Mouse (Mus musculus) embryonic facial prominence, embryonic 15.5 days (tissue): ENCODE measurements at regions not wholly inside any gene's neighbourhood (a gene's known extent, or its start where the extent isn't known, plus 50 kb on each side); places are given as distances from the start of the nearest gene placed in this dataset.

Experiments used
- ATAC-seq: fragments of 200-750 bp; cut with Nextera tagmentation; 2 replicates; pipeline ENCODE4 v1.8.0; 2017; ENCODE audit warnings: low read depth, moderate TSS enrichment; ENCODE audit not compliant: insufficient number of reproducible peaks, low FRiP score, low TSS enrichment
- H3K27ac ChIP-seq: fragments of 300-500 bp; sonication (generic); replicated peaks from 2 replicates; pipeline ENCODE4 v1.5.1; 2015; ENCODE audit warnings: mild to moderate bottlenecking, inconsistent platforms
- H3K27me3 ChIP-seq: fragments of 300-500 bp; sonication (generic); 2 replicates; pipeline ENCODE4 v1.6.1; 2015; ENCODE audit warnings: inconsistent platforms
- H3K36me3 ChIP-seq: fragments of 300-500 bp; sonication (generic); 2 replicates; pipeline ENCODE4 v1.6.1; 2015; ENCODE audit warnings: mild to moderate bottlenecking, inconsistent platforms
- H3K4me1 ChIP-seq: fragments of 300-500 bp; sonication (generic); 2 replicates; pipeline ENCODE4 v1.6.1; 2015; ENCODE audit warnings: inconsistent platforms
- H3K4me2 ChIP-seq: fragments of 300-500 bp; sonication (generic); replicated peaks from 2 replicates; pipeline ENCODE4 v1.6.1; 2015; ENCODE audit warnings: mild to moderate bottlenecking, inconsistent platforms
- H3K4me3 ChIP-seq: fragments of 300-500 bp; sonication (generic); replicated peaks from 2 replicates; pipeline ENCODE4 v1.5.1; 2015; ENCODE audit warnings: mild to moderate bottlenecking, inconsistent platforms
- H3K9ac ChIP-seq: fragments of 300-500 bp; sonication (generic); 2 replicates; pipeline ENCODE4 v1.6.1; 2015; ENCODE audit warnings: inconsistent platforms
- H3K9me3 ChIP-seq: fragments of 300-500 bp; sonication (generic); replicated peaks from 2 replicates; pipeline ENCODE4 v1.6.1; 2016; ENCODE audit warnings: inconsistent platforms
- WGBS: fragments of 180-500 bp; shearing (Covaris S2); methylation state at CpG from one replicate; pipeline ENCODE4 v1.1.7; 2015; 5-methylcytosine and 5-hydroxymethylcytosine counted together

DNA sequence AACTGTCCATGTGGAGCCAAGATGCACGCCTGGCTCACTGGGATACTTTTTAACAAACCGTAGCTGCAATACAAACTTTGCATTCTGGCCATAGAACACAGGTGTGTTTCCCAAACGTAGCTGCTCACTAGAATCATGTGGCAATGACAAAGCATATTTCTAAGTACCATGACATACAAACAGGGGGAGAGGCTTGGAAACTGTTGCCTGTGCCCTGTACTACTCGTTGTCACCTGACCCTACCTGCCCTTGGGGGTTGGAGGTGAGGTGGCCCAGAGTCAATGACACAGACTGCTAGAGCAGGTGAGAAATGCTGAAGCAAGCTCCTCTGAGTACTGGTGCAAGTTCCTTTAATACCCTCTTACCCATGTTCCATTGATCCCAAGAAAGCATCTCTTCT, 64.3 kb upstream of the Map4k3 start:
- H3K36me3 ChIP-seq = no peaks in the 10 kb centered on the region
- no peaks in the 10 kb centered on the region for H3K9me3 ChIP-seq
- no peak overlapping the region for H3K4me3 ChIP-seq
- no peak overlapping the region for H3K27ac ChIP-seq
- H3K4me1 ChIP-seq = peaks cover 21% of the 10 kb centered on the region; the same call in 1 of the 2 replicates
- no peak overlapping the region for H3K4me2 ChIP-seq
- H3K9ac ChIP-seq = no peak overlapping the region
- no peak for ATAC-seq
- no peaks in the 10 kb centered on the region for H3K27me3 ChIP-seq
- 65% methylated on average over 4 of the region's 4 CpGs for WGBS

DNA sequence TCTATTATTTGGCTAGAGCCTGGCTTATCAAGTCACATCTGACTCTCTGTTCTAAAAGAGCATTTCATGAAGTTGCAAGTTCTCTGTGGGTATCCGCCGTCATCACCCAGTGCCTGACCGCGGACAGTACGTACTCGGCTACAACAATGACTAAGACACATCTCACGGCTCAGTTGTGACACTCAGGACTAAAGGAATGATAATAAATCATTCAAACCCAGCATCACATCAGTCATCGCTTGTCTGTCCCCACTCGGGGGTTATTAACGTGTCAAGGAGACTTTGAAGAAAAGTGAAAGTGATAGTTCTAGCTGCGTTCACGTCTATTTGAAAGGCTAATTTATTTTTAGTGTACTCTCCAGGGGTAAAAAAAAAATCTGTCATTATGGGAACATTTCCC, 61.4 kb upstream of the Map4k3 start:
- ATAC-seq = no peak
- Histone ChIP-seq H3K27ac (no peak overlapping the region), H3K4me1 (peaks cover 10% of the 10 kb centered on the region; the same call in 1 of the 2 replicates), H3K9me3 (no peaks in the 10 kb centered on the region), H3K36me3 (no peaks in the 10 kb centered on the region), H3K27me3 (no peaks in the 10 kb centered on the region), H3K4me3 (no peak overlapping the region), H3K4me2 (no peak overlapping the region), H3K9ac (no peak overlapping the region)
- WGBS = 69% methylated on average over 12 of the region's 12 CpGs

DNA sequence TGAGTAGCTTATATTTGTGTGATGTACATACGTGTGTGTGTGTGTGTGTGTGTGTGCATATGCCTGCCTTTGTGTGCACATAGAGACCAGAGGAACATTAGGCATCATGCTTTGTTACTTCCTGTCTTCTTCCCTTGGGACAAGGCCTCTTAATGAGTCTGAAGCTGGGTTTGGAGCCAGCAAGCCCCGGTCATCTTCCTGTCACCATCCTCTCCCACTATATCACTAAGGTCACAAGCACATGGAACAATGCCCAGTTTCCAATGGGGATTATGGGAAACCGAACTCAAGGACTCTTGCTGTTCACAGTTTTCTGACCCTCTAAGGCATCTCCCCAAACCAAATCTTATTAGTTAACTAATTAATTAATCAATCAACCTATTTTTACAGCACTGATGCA, 60.7 kb upstream of the Map4k3 start:
- WGBS = 87% methylated on average over 3 of the region's 3 CpGs
- Histone ChIP-seq H3K4me2 (no peak overlapping the region), H3K36me3 (no peaks in the 10 kb centered on the region), H3K9ac (no peak overlapping the region), H3K27ac (no peak overlapping the region), H3K4me3 (no peak overlapping the region), H3K27me3 (no peaks in the 10 kb centered on the region), H3K4me1 (peaks cover 10% of the 10 kb centered on the region; the same call in 1 of the 2 replicates), H3K9me3 (no peaks in the 10 kb centered on the region)
- no peak for ATAC-seq

DNA sequence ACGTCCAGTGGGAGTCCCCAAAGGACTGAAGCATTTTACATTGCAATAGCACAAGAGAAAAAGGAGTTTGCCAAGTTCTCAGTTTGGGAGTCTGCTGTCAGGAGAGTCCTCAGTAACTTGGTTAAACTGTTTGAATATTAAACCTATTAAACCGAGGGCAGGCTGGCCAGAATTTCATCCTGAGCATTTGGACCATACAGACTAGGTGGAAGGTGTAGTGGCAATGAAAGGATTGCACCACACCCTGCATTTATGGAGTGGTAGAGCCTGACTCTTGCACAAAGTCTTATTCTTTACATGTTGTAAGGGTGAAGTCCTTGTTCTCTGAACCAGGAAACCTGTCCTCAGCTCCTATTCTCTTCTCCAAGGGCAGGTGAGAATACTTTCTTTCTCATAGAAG, 58.6 kb upstream of the Map4k3 start:
- ATAC-seq = no peak
- 45% methylated on average over 2 of the region's 2 CpGs for WGBS
- H3K4me2 ChIP-seq = no peak overlapping the region
- H3K9ac ChIP-seq = no peak overlapping the region
- H3K4me3 ChIP-seq = no peak overlapping the region
- H3K9me3 ChIP-seq = no peaks in the 10 kb centered on the region
- H3K27ac ChIP-seq = no peak overlapping the region
- H3K36me3 ChIP-seq = no peaks in the 10 kb centered on the region
- peaks cover 7% of the 10 kb centered on the region; the same call in 1 of the 2 replicates for H3K4me1 ChIP-seq
- H3K27me3 ChIP-seq = no peaks in the 10 kb centered on the region

DNA sequence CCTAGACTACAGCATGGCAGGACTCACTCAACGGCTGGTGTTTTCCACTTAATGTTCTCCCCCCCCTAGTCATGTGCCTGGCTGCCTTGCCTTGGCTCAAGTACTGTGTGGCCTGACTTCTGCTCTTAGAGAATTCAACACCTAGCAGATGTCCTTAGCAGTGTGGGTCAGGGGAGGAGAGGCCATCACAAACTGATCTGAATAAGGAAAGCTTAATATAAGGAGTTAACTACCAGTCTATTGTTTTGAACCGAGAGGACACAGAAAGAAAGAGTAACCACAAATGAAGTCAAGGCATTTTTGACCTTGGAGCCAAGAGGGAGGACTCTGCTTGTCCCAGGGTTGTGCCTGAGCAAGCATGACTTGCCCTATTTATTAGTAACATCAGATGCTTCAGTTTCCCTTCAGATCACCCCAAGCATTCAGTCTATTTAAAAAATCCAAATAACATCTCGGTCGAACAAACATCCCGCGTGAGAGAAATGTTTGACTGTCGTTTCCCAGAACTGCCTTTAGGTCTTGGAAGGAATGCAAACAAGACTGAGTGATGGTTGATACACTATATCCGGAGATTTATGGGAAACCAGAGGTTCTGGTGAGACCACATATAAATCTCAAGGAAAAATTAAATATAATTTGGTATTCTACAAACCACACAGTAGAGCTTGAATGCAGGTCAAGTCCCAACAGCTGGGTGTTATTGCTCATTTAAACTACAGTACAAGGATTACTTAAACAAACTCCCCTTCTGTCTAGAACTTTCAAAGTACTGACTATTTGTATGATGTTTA, 58.0 kb upstream of the Map4k3 start:
- Histone ChIP-seq H3K27ac (0 out of 2 replicates have a peak overlapping the region, but pooled peaks have one; percentile 4), H3K9ac (no peak overlapping the region), H3K27me3 (no peaks in the 10 kb centered on the region), H3K4me3 (no peak overlapping the region), H3K9me3 (no peaks in the 10 kb centered on the region), H3K4me2 (no peak overlapping the region), H3K36me3 (no peaks in the 10 kb centered on the region), H3K4me1 (peaks cover 7% of the 10 kb centered on the region; the same call in 1 of the 2 replicates)
- no peak for ATAC-seq
- 53% methylated on average over 8 of the region's 8 CpGs for WGBS

DNA sequence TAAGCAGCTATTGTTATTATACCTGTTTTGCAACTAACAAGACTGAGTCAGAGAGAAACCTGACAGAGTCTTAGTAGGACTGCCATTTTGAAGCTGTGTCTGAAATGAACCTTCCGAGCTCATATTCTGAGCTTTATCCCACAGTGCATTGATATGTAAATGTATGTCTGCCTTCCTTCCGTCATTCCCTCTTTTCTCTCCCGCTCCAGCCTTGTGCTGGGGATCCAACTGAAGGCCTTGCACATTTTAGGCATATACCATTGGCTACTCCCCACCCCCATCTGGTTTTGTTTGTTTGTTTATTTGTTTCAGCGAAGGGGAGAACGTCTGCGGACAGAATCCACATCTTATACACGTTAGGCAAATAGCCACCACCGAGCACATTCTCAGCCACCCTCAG, 57.2 kb upstream of the Map4k3 start:
- H3K27ac ChIP-seq = no peak overlapping the region

DNA sequence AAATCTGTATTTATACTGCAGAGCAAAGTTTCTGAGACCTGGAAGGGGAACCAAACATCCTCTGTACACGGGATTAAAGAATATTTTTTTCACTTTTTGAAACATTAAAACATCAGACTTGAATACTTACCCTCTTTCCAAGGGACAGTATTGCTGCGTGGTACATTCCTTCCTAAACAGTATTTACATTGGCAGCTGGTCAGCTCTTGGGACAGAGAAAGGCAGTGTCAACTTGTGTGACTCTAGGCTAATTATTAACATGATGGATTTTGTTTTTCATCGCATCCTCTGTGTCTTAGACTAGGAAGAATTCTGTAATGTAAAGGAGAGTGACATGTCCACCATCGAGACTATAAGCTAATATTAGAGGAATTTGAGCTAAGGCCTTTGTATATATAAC, 56.8 kb upstream of the Map4k3 start:
- Histone ChIP-seq H3K4me3 (no peak overlapping the region), H3K4me2 (no peak overlapping the region), H3K9ac (no peak overlapping the region), H3K27me3 (no peaks in the 10 kb centered on the region), H3K4me1 (peaks cover 12% of the 10 kb centered on the region), H3K9me3 (no peaks in the 10 kb centered on the region), H3K27ac (no peak overlapping the region), H3K36me3 (no peaks in the 10 kb centered on the region)
- no peak for ATAC-seq
- 64% methylated on average over 4 of the region's 4 CpGs for WGBS

More for the DNA sequence above, 57.2 kb upstream of the Map4k3 start:
- no peaks in the 10 kb centered on the region for H3K36me3 ChIP-seq
- ATAC-seq = no peak
- H3K4me1 ChIP-seq = peaks cover 8% of the 10 kb centered on the region; the same call in 1 of the 2 replicates
- H3K27me3 ChIP-seq = no peaks in the 10 kb centered on the region
- H3K4me2 ChIP-seq = no peak overlapping the region
- no peak overlapping the region for H3K9ac ChIP-seq
- H3K4me3 ChIP-seq = no peak overlapping the region
- H3K9me3 ChIP-seq = no peaks in the 10 kb centered on the region
- 67% methylated on average over 8 of the region's 8 CpGs for WGBS

DNA sequence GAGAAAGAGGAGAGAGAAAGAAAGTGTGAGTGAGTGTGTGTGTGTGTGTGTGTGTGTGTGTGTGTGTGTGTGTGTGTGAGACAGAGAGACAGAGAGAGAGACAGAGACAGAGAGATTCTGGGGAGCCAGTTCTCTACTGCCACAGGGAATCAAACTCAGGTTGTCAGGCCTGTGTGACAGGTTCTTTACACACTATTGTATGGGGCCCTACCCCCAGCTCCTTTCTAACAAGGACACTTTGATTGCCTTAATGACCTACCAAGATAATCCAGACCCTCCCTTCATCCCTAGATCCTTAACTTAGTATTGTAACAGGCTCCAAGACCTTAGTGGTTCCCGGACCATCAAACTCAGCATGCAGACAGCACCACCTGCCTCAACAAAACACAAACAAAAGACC, 53.9 kb upstream of the Map4k3 start:
- no peak overlapping the region for H3K4me3 ChIP-seq
- no peak overlapping the region for H3K9ac ChIP-seq
- no peak for ATAC-seq
- no peak overlapping the region for H3K27ac ChIP-seq
- no peaks in the 10 kb centered on the region for H3K27me3 ChIP-seq
- no peak overlapping the region for H3K4me2 ChIP-seq
- no peaks in the 10 kb centered on the region for H3K9me3 ChIP-seq
- 75% methylated on average over 1 of the region's 1 CpGs for WGBS
- peaks cover 16% of the 10 kb centered on the region for H3K4me1 ChIP-seq
- H3K36me3 ChIP-seq = no peaks in the 10 kb centered on the region

DNA sequence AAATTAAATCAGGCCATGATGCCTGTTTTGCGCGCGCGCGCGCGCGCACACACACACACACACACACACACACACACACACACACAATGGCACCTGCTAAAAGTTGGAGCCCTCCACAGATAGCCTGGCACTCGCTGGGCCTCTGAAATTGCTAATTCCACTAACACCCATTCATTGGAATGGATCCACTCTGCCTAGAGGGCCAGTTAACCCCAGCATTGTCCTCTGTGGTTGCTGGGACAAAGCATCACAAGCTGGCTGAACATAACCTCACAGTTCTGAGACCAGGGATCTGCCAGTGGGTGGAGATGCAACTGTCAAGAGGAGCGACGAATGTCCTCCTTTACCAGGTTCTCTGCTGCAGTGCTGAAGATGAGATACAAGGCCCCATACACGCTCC, 53.3 kb upstream of the Map4k3 start:
- H3K9me3 ChIP-seq = no peaks in the 10 kb centered on the region
- no peaks in the 10 kb centered on the region for H3K27me3 ChIP-seq
- H3K4me1 ChIP-seq = peaks cover 16% of the 10 kb centered on the region
- H3K36me3 ChIP-seq = no peaks in the 10 kb centered on the region
- no peak overlapping the region for H3K9ac ChIP-seq
- ATAC-seq = no peak
- H3K4me2 ChIP-seq = no peak overlapping the region
- WGBS = 92% methylated on average over 12 of the region's 12 CpGs
- H3K4me3 ChIP-seq = no peak overlapping the region
- no peak overlapping the region for H3K27ac ChIP-seq

DNA sequence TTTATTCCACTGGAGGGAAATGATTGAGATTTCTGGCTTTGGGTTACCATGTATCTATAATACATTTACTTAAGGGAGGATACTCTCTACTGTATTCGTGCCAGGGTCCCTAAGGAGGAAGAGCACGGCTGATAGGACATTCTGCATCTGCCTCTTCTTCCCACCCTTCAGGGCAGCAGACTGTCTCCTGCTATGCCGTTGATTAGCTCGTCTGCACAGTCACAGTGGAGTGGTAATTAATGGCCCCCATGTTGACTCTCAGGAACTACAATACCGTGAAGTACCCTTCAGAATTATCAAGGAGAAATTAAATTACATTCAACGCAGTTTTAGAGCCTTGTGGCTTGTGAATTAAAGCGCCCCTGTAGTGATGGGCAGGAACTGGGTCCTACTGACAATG, 52.0 kb upstream of the Map4k3 start:
- H3K9ac ChIP-seq = no peak overlapping the region
- H3K9me3 ChIP-seq = no peaks in the 10 kb centered on the region
- no peak overlapping the region for H3K4me3 ChIP-seq
- no peak overlapping the region for H3K27ac ChIP-seq
- H3K4me1 ChIP-seq = peaks cover 13% of the 10 kb centered on the region
- H3K27me3 ChIP-seq = no peaks in the 10 kb centered on the region
- H3K4me2 ChIP-seq = no peak overlapping the region
- H3K36me3 ChIP-seq = no peaks in the 10 kb centered on the region
- ATAC-seq = no peak
- WGBS = 55% methylated on average over 7 of the region's 7 CpGs

DNA sequence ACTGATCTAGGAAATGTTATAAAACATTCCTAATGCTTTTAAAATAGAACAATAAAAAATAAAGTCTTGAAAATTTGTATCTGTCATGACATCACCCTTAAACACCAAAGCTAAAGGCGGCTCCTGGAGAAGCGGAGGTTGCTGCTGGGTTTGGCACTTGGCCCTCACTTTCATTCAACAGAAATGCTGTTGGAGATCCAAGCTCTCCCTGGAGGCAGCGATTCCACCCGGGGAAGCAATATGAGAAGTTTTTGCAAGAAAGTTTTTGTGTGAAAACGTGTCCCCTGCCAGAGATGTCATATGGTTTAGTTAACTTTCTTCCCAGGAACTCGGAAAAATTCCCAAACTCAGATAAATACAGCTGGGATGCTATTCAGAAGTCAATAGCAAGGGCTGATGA, 51.5 kb upstream of the Map4k3 start:
- no peaks in the 10 kb centered on the region for H3K9me3 ChIP-seq
- H3K27me3 ChIP-seq = no peaks in the 10 kb centered on the region
- H3K9ac ChIP-seq = no peak overlapping the region
- H3K4me2 ChIP-seq = no peak overlapping the region
- 24% methylated on average over 6 of the region's 6 CpGs for WGBS
- H3K4me3 ChIP-seq = no peak overlapping the region
- H3K4me1 ChIP-seq = peaks cover 13% of the 10 kb centered on the region
- no peaks in the 10 kb centered on the region for H3K36me3 ChIP-seq
- H3K27ac ChIP-seq = peak overlapping the region; percentile 17; the same call in 1 of the 2 replicates
- peak; percentile 43; the same call in 1 of the 2 replicates for ATAC-seq
